Mouse (Mus musculus): ENCODE measurements at regions not wholly inside any gene's neighbourhood (a gene's known extent, or its start where the extent isn't known, plus 50 kb on each side); places are given as distances from the start of the nearest gene placed in this dataset.

GRCm38 (mm10) chr16:90610097-90610808 lies 117.0 kb downstream of the Mis18a start:
- no peak for DNase-seq

- no peak for DNase-seq
These were observed 127.8 kb downstream of the Mis18a start for GRCm38 (mm10) chr16:90599329-90599870.

- no peak for DNase-seq
These were observed 128.5 kb downstream of the Mis18a start for GRCm38 (mm10) chr16:90598727-90599126.

GRCm38 (mm10) chr16:90592721-90593481 lies 134.3 kb downstream of the Mis18a start:
- no peak for DNase-seq

GRCm38 (mm10) chr16:90585171-90585570 lies 142.0 kb downstream of the Mis18a start:
- no peak for DNase-seq

GRCm38 (mm10) chr16:90580411-90580810 lies 146.8 kb downstream of the Mis18a start:
- DNase-seq: no peak

GRCm38 (mm10) chr16:90571107-90571506 lies 156.1 kb downstream of the Mis18a start:
- no peak for DNase-seq

- DNase-seq: no peak
These were observed 157.4 kb downstream of the Mis18a start for GRCm38 (mm10) chr16:90569826-90570225.

GRCm38 (mm10) chr16:90565182-90565581 lies 162.0 kb downstream of the Mis18a start:
- DNase-seq: no peak

GRCm38 (mm10) chr16:90553120-90553519 lies 167.3 kb downstream of the Hunk start:
- DNase-seq: no peak

GRCm38 (mm10) chr16:90551041-90551440 lies 165.2 kb downstream of the Hunk start:
- DNase-seq: no peak

- DNase-seq: no peak
These were observed 164.4 kb downstream of the Hunk start for GRCm38 (mm10) chr16:90550058-90550795.
